Mouse (Mus musculus): ENCODE data around the gene Ankrd40. TPM values are rescaled to one million over a fixed set of nuclear protein-coding genes. Genes with fewer than 3 reads are reported as not detected.
A peak's percentile ranks its signal among the peaks of the same experiment; 100 is the strongest.

Gene Ankrd40
- total RNA-seq, 2 experiments from 2014 or later = 125 to 126 TPM

GRCm38 (mm10) chr11:94314098-94314652 lies 13.6 kb upstream of the Ankrd40 start:
- no peak overlapping the region for H3K27ac ChIP-seq
- no peak for DNase-seq (ENCODE audit: extremely low spot score in 1 of 2, low spot score in 2 of 2)
- TF ChIP-seq CTCF (IDR thresholded peaks at IDR 0.05) = no peak
- no peak overlapping the region for H3K4me3 ChIP-seq
- intact Hi-C loops (cut with DNase I) = no loop called here

DNA sequence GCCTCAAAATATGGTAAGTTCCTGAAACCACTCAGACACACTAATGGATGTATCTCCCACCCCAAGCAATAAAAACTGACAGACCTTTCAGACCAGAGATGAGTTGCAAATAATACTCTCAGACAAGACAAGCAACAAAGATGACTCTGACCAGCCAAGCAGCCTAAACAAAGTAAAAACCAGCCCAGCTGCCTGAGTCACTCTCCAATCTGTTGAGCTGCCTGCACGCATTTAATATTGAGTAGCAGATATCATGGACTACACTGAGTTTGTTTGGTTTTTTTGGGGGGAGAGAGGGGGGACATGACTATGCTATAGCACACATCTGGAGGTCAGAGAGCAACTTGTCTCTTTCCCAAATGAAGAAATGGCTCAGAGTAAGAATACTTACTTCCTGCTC lies 12.5 kb upstream of the Ankrd40 start:
- H3K4me3 ChIP-seq = no peak overlapping the region
- no peak for DNase-seq (ENCODE audit: extremely low spot score in 1 of 2, low spot score in 2 of 2)
- no peak for TF ChIP-seq CTCF (IDR thresholded peaks at IDR 0.05)
- H3K27ac ChIP-seq = no peak overlapping the region
- intact Hi-C loops (cut with DNase I) = no loop called here

DNA sequence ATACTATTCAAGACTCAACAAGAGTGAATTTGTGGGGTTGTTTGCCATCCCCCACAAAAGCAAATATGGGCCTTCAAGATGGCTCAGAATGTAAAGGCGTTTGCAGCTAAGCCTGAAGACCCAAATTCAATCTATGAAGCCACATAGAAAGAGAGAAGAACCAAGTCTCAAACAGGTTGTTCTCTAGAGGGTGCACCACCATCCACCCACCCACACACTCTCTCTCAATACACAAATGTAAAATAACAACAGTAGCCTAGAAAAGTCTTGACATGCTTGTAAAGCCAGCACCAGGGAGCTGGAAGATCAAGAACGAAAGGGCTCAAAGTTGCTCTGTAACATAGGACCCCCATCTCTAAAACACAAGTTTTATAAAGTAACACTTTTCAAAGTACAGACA lies 11.3 kb upstream of the Ankrd40 start:
- no peak for TF ChIP-seq CTCF (IDR thresholded peaks at IDR 0.05)
- H3K4me3 ChIP-seq = no peak overlapping the region
- intact Hi-C loops (cut with DNase I) = no loop called here
- DNase-seq (ENCODE audit: extremely low spot score in 1 of 2, low spot score in 2 of 2) = no peak
- H3K27ac ChIP-seq = no peak overlapping the region

GRCm38 (mm10) chr11:94317014-94317413 lies 10.8 kb upstream of the Ankrd40 start:
- intact Hi-C loops (cut with DNase I) = no loop called here
- no peak for DNase-seq (ENCODE audit: extremely low spot score in 1 of 2, low spot score in 2 of 2)
- no peak for TF ChIP-seq CTCF (IDR thresholded peaks at IDR 0.05)

DNA sequence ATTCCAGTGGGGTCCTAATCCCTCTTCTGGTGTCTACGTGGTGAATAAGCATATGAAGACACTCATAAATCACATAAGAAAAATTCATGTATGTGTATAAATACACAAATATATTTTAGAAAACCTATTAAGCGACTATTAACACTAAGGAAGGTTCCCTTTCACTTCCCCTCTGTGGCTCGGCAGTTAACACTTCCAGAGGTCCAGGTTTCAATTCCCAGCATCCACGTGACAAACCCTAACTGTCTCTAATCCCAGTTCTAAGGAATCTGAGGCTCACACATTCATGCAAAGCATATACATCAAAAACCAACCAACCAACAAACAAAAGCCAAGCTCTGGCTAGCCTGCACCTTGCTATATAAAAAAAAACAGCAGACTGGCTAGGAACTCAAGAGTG lies 10.3 kb upstream of the Ankrd40 start:
- Histone ChIP-seq H3K4me3 (no peak overlapping the region), H3K27ac (no peak overlapping the region)
- intact Hi-C loops (cut with DNase I) = no loop called here
- DNase-seq (ENCODE audit: extremely low spot score in 1 of 2, low spot score in 2 of 2) = no peak
- TF ChIP-seq CTCF (IDR thresholded peaks at IDR 0.05) = no peak

More at GRCm38 (mm10) chr11:94317014-94317413, 10.8 kb upstream of the Ankrd40 start:
- Histone ChIP-seq H3K27ac (no peak overlapping the region), H3K4me3 (no peak overlapping the region)

- no peak for DNase-seq (ENCODE audit: extremely low spot score in 1 of 2, low spot score in 2 of 2)
- Histone ChIP-seq H3K4me3 (no peak overlapping the region), H3K27ac (no peak overlapping the region)
- intact Hi-C loops (cut with DNase I) = no loop called here
- no peak for TF ChIP-seq CTCF (IDR thresholded peaks at IDR 0.05)
Measured at GRCm38 (mm10) chr11:94318056-94318455, 9.7 kb upstream of the Ankrd40 start.

DNA sequence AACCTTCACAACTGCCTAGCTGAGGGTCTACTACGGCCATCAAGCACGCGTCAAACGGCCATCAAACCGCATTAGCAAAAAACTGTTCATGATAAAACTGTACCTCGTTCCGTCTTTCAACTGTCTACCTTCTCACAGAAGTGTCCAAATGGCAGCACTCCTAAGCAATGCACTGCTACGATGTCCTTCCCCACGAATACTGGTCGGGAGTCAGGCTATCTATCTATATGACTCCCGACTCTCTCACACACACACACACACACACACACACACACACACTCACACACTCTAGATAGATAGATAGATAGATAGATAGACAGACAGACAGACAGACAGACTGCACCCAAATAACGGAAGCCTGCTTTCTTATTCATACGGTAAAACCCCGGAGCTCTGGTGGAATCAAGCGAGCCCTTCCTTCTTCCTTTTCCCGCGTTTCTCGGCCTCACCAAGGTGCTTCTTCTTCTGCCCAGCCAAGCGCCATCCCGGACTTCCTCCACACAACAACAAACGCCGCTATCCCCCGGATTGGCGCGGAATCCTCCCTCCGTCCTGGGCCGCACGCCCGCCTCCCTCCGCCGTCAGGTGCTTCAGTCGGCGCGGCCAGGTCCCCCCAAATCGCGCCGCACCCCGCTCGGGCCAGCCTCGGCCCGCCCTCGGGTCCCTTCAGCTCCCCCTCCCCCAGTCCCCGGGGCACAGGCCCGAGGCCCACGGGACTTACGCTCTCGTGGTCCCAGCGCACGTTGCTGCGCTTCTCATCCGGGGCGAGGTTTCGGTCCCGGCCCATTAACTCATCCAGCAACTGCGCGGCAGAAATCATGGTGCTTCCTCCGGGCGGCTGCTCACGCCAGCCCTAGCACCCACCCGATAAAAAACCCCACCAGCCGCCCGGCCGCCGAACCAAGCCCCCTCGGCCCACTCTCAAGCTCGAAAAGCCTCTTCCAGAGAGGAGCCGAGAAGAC lies 6.6 kb upstream of the Ankrd40 start:
- intact Hi-C loops (cut with DNase I) = loop anchor here (10.0 kb wide), 1 partner anchor 674 kb away; the partner anchor contains the start of gene Ppp1r9b
- peak overlapping the region; percentile 98 for H3K4me3 ChIP-seq
- DNase-seq (ENCODE audit: extremely low spot score in 1 of 2, low spot score in 2 of 2) = no peak
- H3K27ac ChIP-seq = peak overlapping the region; percentile 99
- no peak for TF ChIP-seq CTCF (IDR thresholded peaks at IDR 0.05)

DNA sequence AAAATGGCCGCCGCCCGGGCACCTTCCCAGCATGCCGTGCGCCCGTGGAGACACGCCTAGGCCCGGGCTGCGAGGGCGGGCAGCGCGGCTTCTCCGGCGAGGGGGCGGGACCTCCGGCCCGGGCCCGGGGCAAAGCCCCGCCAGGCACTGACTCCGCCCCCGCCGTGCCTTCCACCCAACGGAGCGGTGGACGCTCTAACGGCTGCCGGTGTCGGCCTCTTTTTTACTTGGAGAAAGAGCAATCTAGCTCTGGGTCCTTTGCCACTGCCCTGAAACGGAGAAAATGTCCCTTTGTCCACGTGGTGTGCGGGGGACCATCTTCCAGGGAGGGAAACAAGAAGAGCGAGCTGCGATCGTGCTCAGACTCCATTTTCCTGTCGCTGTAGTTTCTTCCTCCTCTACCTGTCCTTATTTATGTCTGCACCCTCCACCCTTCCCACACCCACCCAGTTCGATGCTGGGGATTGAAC lies 5.8 kb upstream of the Ankrd40 start, which contains the start of gene Luc7l3:
Luc7l3 (minus strand) TSS at position 58 of the 470 bp plus-strand sequence.
- intact Hi-C loops (cut with DNase I) = loop anchor here (2.0 to 10.0 kb wide), 2 partner anchors 111 to 673 kb away; partner anchors contain the start of genes Ppp1r9b and Tob1
- Histone ChIP-seq H3K27ac (peak within 1 kb of the TSS; percentile 99), H3K4me3 (peak within 1 kb of the TSS; percentile 98)
- DNase-seq (ENCODE audit: extremely low spot score in 1 of 2, low spot score in 2 of 2) = peak; percentile 95 to 97
- TF ChIP-seq CTCF (IDR thresholded peaks at IDR 0.05) = no peak

GRCm38 (mm10) chr11:94322636-94323035 lies 5.2 kb upstream of the Ankrd40 start:
- intact Hi-C loops (cut with DNase I) = loop anchor here (2.0 to 10.0 kb wide), 2 partner anchors 112 to 672 kb away; partner anchors contain the start of genes Ppp1r9b and Tob1
- no peak for TF ChIP-seq CTCF (IDR thresholded peaks at IDR 0.05)
- Histone ChIP-seq H3K4me3 (peak overlapping the region; percentile 98), H3K27ac (peak overlapping the region; percentile 99)
- DNase-seq (ENCODE audit: extremely low spot score in 1 of 2, low spot score in 2 of 2) = no peak

DNA sequence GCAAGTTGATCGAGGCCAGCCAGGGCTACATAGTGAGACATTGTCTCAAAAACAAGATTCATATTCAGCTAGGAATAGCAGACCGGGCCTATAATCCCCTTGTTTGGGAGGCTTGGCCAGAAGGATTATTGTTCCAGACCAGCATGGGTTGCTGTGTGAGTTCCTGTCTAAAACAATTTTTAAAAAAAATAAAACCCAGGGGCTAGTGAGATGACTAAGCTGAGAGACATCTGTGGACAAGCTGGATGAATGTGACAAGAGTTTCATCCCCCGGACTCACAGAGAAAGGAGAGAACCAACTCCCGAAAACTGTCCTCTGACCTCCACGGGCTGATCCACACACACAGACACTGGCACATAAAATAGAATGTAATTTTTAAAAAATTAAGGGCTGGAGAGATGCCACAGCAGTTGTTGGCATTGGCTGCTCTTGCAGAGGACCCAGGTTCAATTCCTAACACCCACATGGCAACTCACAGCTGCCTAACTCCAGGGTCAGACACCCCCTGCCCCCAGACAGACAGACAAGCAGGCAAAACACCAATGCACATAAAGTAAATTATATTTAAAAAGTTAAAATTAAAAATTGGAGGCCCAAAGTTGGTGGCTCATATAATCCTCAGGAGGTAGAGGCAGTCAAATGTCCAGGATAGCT lies 4.4 kb upstream of the Ankrd40 start:
- no peak for DNase-seq (ENCODE audit: extremely low spot score in 1 of 2, low spot score in 2 of 2)
- no peak for TF ChIP-seq CTCF (IDR thresholded peaks at IDR 0.05)
- intact Hi-C loops (cut with DNase I) = loop anchor here (2.0 to 10.0 kb wide), 2 partner anchors 113 to 671 kb away; partner anchors contain the start of genes Ppp1r9b and Tob1
- no peak overlapping the region for H3K4me3 ChIP-seq
- no peak overlapping the region; the same call in 1 of the 2 replicates for H3K27ac ChIP-seq

GRCm38 (mm10) chr11:94324618-94325017 lies 3.2 kb upstream of the Ankrd40 start:
- no peak for TF ChIP-seq CTCF (IDR thresholded peaks at IDR 0.05)
- Histone ChIP-seq H3K27ac (no peak overlapping the region), H3K4me3 (no peak overlapping the region)
- intact Hi-C loops (cut with DNase I) = loop anchor here (5.0 to 10.0 kb wide), 2 partner anchors 148 to 670 kb away; partner anchors contain the start of genes Cacna1g and Ppp1r9b
- DNase-seq (ENCODE audit: extremely low spot score in 1 of 2, low spot score in 2 of 2) = no peak
